Mouse (Mus musculus) thymus, postnatal 10 days (tissue): ENCODE measurements around the gene Mfsd12.

Experiments used
- DNase-seq, 2 experiments: peaks; one replicate each; pipeline ENCODE4 v3.0.0; 2021; ENCODE audit warnings: low spot score in 2 of 2

The Mfsd12 gene

GRCm38 (mm10) chr10:81356991-81357844 is at the start of gene Mfsd12:
Gene Mfsd12 (plus strand): TSS chr10:81357491.
- peak; percentile 84 to 90 for DNase-seq

DNA sequence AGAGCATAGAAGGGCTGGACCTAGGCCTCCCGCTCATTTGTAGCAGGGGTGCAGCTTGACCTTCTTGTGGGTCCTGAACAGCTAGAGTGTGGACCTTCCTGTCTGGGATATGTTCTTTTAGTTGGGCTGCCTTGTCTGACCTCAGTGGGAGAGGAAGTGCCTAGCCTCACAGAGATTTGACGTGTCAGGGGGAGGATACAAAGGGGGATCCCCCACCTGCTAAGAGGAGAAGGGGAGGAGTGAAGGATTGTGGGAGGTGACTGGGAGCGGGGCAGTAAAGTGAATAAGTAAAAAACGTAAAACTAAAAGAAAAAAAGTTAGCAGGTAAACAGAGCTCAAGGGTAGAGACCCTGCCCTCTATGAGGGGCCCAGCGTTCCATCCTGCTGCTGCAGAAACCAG is 47.7 kb upstream of the Mfsd12 start:
- DNase-seq = no peak

DNA sequence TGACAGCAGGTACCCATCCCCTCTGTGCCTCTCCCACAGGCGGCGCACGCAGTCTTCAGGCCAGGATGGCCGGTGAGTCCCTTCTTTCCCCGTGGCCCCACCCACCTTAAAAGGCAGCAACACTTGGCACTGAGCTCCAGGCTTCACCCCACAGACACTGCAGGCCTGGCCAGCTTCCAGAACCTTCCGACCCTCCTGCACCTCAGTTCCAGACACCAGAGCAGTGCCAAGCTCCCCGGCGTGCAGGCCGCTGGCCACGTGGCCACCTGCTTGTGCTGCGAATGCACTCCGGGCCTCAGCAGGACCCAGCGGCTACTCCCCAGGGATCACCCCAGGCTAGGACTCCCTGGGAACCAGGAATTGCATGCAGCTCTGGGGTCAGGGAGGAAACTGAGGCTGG is 43.7 kb upstream of the Mfsd12 start:
- no peak for DNase-seq

DNA sequence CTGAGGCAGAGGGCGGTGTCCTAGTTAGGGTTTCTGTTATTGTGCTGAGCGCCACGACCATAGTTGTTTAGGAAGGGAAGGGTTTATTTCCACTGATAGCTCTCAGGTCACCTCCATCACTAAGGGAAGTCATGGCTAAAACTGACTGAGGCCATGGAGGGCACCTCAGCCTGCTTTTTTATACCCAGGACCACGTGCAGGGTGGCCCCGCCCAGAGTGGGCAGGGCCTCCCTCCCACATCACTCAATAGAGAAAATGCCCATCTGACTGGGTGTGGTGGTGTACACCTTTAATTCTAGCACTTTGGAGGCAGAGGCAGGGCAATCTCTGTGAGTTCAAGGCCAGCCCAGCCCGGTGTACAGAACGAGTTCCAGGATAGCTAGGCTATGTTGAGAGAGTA is 43.1 kb upstream of the Mfsd12 start:
- no peak for DNase-seq

GRCm38 (mm10) chr10:81315587-81315986 is 41.7 kb upstream of the Mfsd12 start:
- DNase-seq = no peak

DNA sequence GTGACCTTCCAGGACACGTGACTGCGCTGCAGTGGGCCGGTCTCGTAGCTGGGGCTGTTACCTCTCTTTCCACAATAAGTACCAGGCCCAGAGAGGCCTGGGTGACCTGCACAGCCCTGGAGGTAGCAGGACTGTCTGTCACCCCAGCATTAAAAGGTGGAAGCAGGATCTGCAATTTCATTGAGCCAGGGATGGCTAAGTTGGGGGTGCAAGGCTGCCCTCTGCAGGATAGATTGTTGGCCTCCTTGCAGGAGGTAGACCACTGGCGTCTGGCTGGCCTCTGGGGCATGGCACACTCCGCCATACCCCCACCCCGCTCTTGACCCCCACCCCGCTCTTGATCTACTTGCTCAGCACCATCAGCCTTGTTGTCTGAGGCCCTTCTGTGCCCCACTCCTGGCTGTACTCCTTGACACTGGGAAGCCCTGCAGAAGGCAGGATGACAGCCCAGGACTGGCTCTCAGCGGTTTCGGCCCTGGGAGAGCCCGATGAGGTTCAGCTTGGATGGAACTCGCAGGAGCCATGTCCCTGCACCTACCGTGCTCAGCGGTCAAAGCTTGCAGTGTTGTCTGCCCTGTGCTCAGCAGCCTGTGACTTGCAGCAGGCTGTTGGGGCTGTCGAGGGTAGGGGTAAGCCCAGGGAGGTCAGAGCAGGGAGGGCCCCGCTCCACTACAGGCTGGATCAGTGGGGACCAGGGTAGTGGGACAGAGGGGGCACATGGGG is 40.8 kb upstream of the Mfsd12 start:
- DNase-seq = peak in 1 of 2 experiments; percentile 45

- no peak for DNase-seq
These were observed 40.0 kb upstream of the Mfsd12 start for GRCm38 (mm10) chr10:81317273-81317672.

DNA sequence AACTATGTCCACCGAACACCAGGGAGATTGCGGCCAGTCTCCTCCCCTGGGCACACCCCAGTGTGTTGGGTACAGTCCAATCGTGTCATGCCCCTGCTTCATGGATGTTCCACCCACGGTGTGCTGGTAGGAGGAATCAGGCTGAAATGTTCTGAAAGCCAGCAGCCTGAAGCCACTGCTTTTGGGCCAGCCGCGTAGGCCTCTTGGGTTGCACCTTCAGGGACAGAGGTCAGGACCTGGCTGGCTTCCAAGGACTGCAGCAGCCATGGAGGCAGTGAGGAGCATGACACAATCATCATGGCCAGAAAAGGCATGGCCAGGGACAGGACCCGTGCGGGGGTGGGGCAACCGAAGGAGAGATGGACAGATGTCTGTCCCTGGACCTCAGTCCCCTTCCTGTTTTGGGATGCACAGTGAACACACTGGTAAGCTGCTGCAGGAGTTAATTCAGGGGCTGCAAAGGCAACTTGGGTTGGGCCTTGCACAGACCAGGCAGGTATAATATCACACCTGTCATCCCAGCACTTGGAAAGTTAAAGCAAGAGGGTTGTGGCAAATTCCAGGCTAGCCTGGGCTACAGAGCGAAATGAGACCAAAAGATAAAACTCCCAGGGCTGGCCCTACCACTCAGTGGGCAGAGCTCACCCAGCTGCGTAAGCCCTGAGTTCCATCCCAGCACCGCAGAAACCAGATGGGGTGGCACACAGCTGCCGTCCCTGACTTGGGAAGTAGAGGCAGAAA is 38.5 kb upstream of the Mfsd12 start:
- no peak for DNase-seq

DNA sequence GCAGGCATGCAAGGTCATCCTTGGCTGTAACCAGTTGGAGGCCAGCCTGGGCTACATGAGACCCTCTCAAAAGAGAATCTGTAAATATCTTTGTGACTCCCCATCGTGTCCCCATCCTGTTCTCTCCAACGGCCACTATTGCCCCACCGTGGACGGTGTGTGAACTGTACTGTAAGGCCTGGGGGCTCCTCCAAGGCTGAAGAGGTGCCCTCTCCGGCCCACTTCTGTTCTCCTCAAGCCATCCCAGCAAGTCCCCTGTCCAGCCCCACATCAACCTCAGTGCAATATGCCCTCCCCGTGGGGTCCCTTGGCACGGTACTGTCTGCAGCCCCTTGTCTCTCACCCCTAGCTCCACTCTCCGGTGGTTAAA is 38.0 kb upstream of the Mfsd12 start:
- DNase-seq = peak in 1 of 2 experiments; percentile 33

DNA sequence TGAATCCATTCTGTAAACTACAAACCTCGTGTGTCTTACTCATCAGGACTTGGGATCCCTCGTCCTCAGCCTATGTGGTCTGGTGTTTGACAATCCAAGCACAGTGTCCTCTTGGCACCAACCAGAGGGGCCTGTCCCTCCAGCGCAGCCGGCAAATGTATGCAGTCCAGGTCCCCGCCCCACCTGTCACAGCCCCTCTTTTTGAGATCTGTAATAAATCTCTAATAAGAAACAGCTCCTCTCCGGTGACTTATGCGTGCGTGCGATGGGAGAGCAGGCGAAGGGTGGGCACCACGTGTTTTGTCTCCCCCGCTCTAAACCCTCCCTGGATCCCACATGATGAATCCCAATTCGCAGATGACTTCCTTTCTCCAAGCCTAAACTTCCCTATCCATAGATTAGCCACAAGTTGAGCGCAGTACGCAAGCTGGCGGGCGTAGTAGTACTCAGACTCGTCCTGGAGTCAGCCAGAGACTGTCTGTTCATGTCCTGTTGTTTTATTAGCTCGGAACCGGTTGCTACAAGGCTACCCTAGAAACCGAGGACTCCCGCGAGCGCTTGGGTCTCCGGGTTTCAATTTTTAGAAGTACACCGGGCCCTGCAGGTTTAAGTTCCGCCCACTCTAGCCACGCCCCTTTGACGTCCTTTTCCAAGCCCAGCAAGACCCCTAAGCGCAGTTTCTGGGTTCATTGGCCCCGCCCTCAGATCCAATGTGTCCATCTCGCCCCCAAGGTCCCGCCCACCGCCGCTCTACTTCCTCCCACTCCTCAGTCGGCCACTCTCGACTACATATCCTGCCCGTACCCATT is 37.3 kb upstream of the Mfsd12 start:
- DNase-seq = peak; percentile 30 to 47

DNA sequence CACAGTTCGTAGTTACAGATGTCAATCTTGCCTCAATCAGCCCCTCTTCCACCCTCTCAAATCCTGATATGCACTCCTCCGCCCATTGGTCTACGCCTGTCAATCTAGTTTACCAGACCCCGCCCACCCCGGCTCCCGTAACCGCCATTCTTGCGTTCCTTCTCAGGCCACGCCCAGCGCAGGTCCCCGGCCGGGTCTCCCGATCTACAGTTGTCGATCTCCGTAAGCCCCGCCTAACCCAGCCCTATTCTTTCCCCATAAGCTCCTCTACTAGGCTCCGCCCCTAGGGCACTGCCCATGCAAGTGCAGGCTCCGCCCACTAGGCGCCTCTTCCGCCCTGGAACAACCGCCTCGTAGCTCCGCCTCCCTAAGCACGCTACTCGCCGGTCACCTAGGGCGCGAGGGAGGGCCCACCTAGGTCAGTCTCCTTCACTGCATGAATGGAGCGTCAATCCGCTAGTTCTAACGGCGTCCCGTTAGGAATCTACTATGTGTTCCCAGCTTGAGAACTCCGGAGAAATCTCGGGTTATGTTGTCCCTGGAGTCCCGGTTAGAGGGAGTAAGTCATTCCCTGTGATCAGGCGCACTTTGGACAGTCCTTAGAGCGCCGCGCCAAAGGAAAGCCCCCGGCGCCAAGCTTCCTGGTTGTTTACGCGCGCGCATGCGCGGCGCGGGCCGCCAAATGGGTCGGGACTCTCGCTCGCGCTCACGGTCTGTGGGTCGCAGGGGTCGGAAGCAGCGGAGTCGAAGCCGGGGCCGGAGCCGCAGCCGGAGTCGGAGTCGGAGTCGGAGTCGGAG is 36.5 kb upstream of the Mfsd12 start, which contains the start of gene Cactin:
Gene Cactin (plus strand): TSS at position 554 of the 798 bp plus-strand sequence.
- DNase-seq = peak; percentile 99 to 100

- no peak for DNase-seq
These were observed 35.9 kb upstream of the Mfsd12 start for GRCm38 (mm10) chr10:81321436-81321835.

GRCm38 (mm10) chr10:81322444-81322843 is 34.8 kb upstream of the Mfsd12 start:
- DNase-seq = no peak

GRCm38 (mm10) chr10:81323141-81323775 is 34.0 kb upstream of the Mfsd12 start:
- DNase-seq = no peak

DNA sequence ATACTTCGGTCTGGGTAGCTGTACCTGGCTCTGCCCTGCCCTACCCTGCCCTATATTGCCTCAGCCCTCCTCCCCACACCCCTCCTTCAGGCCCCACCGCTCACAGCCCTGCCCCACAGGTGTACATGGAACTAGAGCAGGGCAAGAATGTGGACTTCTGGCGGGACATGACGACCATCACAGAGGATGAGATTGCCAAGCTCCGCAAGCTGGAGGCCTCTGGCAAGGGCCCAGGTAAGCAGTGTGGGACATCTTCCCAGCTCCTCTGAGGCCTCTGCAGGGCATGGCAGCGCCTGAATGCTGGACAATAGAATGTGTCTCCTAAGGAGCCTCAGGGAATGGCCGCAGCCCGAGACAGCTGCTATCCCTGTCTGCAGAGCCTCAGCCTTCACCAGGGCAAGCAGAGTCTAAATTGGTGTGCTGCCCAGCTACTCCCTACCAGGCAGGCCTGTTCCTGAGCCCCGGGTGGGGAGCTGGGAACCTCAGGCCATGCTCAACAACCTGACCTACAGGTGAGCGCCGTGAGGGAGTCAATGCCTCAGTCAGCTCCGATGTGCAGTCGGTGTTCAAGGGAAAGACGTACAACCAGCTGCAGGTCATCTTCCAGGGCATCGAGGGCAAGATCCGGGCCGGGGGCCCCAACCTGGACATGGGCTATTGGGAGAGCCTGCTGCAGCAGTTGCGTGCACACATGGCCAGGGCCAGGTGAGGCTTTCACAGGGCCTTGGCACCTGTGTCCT is 33.3 kb upstream of the Mfsd12 start:
- DNase-seq = no peak

- DNase-seq = no peak
These were observed 32.1 kb upstream of the Mfsd12 start for GRCm38 (mm10) chr10:81325176-81325575.

DNA sequence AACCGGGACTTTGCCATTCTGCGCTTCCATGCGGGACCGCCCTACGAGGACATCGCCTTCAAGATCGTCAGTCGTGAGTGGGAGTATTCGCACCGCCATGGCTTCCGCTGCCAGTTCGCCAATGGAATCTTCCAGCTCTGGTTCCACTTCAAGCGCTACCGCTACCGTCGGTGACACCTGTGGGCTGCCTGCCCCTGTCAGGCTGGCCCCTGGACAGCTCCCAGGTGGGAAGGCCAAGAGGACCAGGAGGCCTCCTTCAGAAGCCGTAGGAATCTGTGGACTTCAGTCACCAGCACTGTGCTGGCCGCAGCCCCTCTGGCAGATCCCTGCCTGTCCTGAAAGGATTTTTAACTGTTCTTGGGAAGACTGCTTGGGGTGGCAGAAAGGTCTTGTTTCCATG is 31.5 kb upstream of the Mfsd12 start:
- no peak for DNase-seq

DNA sequence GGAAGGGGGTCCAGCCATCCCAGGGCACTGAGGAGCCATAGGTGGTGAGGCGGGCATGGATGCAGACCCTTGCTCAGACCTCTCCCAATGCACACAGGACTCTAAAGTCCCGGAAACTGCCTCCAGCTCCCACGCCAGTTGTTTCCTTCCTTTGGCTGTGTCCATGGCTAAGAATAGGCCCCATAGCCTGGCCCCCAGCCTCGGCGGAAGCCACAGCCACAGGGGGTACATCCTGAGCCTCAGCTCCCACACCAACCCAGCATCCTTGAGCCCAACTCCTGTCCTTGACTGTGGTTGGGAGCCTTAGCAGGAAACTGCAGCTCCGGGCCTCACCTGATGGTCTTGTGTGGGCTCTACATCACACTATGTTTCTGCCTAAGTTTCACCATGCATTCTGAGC is 30.4 kb upstream of the Mfsd12 start:
- DNase-seq = peak in 1 of 2 experiments; percentile 42

DNA sequence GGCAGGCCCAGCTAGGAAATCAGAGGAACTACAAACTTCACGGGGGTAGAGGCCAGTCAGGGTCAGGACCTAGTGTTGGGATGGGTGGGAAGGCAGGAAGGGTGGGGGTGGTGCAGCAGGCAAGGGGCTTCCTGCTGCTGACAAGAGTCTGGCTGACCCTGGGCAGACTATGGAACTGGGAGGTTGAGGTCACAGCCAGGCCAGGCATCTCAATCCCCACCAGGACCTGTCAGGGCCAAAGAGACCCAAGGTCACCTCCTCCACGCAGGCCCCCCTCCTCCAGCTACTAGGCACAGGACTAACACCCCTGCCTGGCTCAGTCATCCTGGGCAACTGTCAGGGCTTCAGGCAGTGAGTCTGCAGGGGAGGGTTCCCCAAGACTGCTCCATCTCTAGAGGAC is 29.3 kb upstream of the Mfsd12 start:
- DNase-seq = peak in 1 of 2 experiments; percentile 25
